Mouse (Mus musculus): ENCODE data around the gene Spg21.

DNA sequence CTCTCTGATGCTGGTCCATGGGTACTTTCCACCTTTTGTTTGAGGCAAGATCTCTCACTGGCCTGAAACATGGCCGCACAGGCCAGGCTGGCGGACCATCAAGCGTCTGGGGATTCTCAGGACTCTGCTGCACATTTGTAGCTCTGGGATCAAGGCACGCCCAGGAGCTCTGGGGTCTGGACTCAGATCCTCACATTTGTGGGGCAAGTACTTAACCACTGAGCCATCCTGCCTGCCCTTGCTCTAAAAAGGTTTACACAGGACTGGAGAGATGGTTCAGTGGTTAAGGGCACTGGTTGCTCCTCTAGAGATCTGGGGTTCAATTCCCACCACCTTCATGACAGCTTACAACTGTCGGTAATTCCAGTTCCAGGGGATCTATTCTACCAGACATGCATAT is 29.8 kb upstream of the Spg21 start:
- no peak for TF ChIP-seq GABPA (IDR thresholded peaks at IDR 0.05; ENCODE audit: insufficient replicate concordance, low read depth, low read length)
- no peak for TF ChIP-seq KAT2A (IDR thresholded peaks at IDR 0.05; ENCODE audit: insufficient replicate concordance, low read length)
- no peak for TF ChIP-seq UBTF (IDR thresholded peaks at IDR 0.05; ENCODE audit: low read depth, low read length)
- no peak for TF ChIP-seq CHD1 (IDR thresholded peaks at IDR 0.05; ENCODE audit: low read depth, low read length)
- TF ChIP-seq POLR2A (IDR thresholded peaks at IDR 0.05; ENCODE audit: low read depth, low read length): no peak
- no peak for TF ChIP-seq CTCF (conservative IDR thresholded peaks at IDR 0.05 in 1 of 2, IDR thresholded peaks at IDR 0.05 in 1 of 2; ENCODE audit: low read depth in 2 of 2, low read length in 2 of 2)
- TF ChIP-seq NELFE (IDR thresholded peaks at IDR 0.05; ENCODE audit: low read depth, low read length): no peak
- TF ChIP-seq EP300 (IDR thresholded peaks at IDR 0.05; ENCODE audit: low read length): no peak
